Mouse (Mus musculus): ENCODE measurements around the gene Emc1. TPM values are rescaled to one million over a fixed set of nuclear protein-coding genes. Genes with fewer than 3 reads are reported as not detected.

The Emc1 gene
- polyA plus RNA-seq (2012; rRNA removed), result 44.2 and 44.5 TPM in 2 replicates

DNA sequence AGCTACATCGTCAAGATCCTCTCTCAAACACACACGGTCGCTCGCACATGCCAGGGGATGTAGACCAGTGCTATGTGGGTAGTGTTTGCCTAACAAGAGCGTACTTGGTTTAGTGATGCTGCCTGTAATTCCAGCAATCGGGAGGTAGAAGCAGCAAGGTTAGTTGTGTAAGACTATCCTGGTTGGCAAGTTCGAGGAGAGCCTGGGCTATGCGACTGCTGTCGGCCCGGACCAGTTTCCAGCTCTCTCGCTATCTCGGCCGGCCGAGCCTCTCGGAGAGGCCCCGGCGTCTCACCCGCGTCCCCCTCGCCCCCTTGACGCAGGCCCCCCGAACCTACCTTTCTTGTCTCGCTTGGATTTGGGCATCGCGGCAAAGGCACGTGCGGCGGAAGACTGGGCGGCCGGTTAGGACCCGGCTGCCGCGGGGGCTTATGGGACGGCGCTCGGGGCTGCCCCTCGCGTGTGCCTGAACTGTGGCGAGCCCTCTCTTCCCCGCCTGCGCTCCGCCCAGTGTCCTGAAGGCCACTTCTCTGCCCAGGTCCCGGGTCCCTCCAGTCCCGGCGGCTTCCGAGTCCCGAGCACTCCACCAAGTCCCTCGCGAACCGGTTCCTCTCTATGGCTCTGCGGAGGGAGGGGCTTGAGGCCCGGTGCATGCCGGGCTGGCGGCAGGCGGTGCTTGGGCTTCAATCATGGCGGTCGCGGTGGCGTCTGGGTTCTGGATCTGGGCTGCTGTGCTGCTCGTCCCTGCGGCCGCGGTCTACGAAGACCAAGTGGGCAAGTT, at the start of gene Emc1, which contains the start of the genes Mrto4 and Ubr4:
Gene Emc1, plus strand, starts transcription at position 657 of the 781 bp plus-strand sequence.
Gene Mrto4, minus strand, starts transcription at position 646 of the 781 bp plus-strand sequence.
Gene Ubr4, plus strand, starts transcription at position 679 of the 781 bp plus-strand sequence.

DNA sequence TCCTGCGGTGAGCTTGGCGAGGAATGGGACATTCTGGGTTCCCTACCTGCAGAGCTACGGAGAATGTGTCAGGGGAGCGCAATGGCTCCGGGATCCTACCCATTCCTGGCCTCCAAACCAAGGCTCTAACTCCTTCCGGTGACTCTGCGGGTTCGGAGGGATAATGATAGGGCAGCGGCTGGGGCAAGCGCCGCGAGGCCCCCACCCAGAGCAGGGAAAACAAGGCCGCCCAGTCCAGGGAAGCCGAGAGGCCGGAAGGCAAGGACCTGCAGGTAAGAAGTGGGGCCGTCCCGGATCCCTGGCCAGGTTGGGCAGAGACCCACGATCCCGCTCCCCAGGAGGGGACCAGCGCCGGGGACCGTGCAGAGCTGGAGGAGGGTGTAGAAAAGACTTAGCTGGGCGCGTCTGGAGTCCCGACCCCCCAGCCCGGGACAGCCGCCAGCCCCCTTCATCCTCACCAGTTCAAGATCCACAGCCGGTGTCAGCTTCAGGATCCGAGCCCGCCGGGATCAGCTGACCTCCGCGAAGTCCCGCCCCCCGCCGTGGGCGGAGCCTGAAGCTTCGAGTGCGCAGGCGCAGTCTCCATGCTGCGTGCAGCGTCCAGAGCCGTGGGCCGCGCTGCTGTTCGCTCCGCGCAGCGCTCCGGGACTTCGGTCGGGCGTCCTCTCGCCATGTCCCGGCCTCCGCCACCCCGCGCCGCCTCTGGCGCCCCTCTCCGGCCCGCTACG, 42.1 kb upstream of the Emc1 start, which contains the start of the genes Pqlc2 and Akr7a5:
Gene Pqlc2, minus strand, starts transcription at position 538 of the 728 bp plus-strand sequence.
Gene Akr7a5, plus strand, starts transcription at position 574 of the 728 bp plus-strand sequence.

Other genes starting within 250 kb of the Emc1 start
- 178 and 192 TPM in 2 replicates for gene Minos1, start 221.5 kb upstream of the Emc1 start, polyA plus RNA-seq (2012; rRNA removed)
- 187 and 200 TPM in 2 replicates for gene Capzb, start 159.7 kb upstream of the Emc1 start, polyA plus RNA-seq (2012; rRNA removed)
- gene Pqlc2, start 41.9 kb upstream of the Emc1 start, polyA plus RNA-seq (2012; rRNA removed), result 19.3 and 21.6 TPM in 2 replicates
- gene Akr7a5, start 41.8 kb upstream of the Emc1 start, polyA plus RNA-seq (2012; rRNA removed), result 17.1 and 22.2 TPM in 2 replicates
- 61.1 and 67.0 TPM in 2 replicates for gene Mrto4, start within 50 bp of the Emc1 start, polyA plus RNA-seq (2012; rRNA removed)
- gene Ubr4, start within 50 bp of the Emc1 start, polyA plus RNA-seq (2012; rRNA removed), result 174 and 176 TPM in 2 replicates
- gene Iffo2, start 178.0 kb downstream of the Emc1 start, polyA plus RNA-seq (2012; rRNA removed), result 6.5 and 8.8 TPM in 2 replicates

All from central nervous system, embryonic 14 days (tissue).